Mouse (Mus musculus) olfactory bulb, adult 2 months (tissue): ENCODE measurements at regions not wholly inside any gene's neighbourhood (a gene's known extent, or its start where the extent isn't known, plus 50 kb on each side); places are given as distances from the start of the nearest gene placed in this dataset.

ENCODE experiments used
- CTCF ChIP-seq: fragments of 200-500 bp; IDR thresholded peaks from 2 replicates; pipeline ENCODE4 v1.5.1; 2012; ENCODE audit warnings: low read depth, mild to moderate bottlenecking, low read length, moderate library complexity; ENCODE audit not compliant: insufficient read depth
- POLR2A ChIP-seq: fragments of 200-500 bp; IDR thresholded peaks from 2 replicates; pipeline ENCODE4 v1.6.1; 2012; ENCODE audit warnings: mild to moderate bottlenecking, low read depth, low read length, moderate library complexity; ENCODE audit not compliant: insufficient read depth

DNA sequence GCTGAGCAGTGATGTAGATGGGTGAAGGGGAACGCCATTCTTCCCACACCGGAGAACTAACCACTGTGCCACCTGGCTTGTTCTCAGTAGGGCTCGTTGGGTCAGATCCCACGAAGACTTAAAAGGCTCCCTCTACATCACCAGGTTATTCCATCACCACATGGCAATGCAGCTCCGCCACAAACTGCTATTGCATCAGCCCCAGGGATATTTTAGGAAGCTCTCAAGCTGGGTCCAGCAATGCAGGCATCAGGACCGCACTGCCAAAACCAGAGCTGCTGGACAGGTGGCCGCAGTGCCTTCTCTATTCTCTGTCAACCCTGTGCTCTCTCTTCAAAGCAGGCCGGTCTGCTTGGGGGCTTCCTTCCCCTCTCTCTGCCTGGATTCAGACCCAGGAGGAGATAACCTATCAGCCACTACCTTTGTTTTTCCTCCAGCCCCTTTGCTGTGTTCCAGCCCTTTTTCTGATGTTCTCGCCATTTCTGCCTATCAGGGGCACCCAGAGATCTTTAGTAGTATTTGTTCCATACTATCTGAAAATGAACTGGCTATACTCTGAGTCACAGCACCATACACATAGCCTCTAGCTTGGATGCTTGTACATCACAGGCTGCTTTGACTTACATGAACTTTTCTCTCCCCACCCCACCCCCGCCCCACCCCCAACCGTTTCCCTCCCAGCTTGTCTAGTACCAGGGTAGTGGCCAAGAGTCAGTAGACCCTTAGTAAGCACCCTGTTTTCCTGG, 87.8 kb upstream of the Ssbp2 start:
- TF ChIP-seq CTCF (no peak), POLR2A (no peak)
